ENCODE assay signal across 25 mouse cellular contexts in genomic region chr9:59062409-59062808, GRCm38 (mm10). TPM values are rescaled to one million over a fixed set of nuclear protein-coding genes. Genes with fewer than 3 reads are reported as not detected.
DNase-seq lines count a peak whose midpoint lies in the region; ATAC-seq and TF ChIP-seq lines count a peak whose summit lies in the region.
"Had no signal": no experiment of that assay in that cellular context is flagged by ENCODE, and none has a peak within 500 bp of the region (broad histone marks: within the 10 kb centered on the region; RNA-seq: fewer than 3 reads in every experiment).

No protein-coding gene starts in this region.

- H3K4me1 ChIP-seq in heart, postnatal 0 days (ENCODE audit: control insufficient read depth, insufficient read depth), result peaks cover 34% of the 10 kb centered on the region
- H3K4me1 ChIP-seq in kidney, embryonic 14.5 days (ENCODE audit: control insufficient read depth, insufficient read depth, low read length), result 0 out of 2 replicates have a peak, but pooled peaks cover 4% of the 10 kb centered on the region
- H3K4me1 ChIP-seq in forebrain, postnatal 0 days (ENCODE audit: insufficient read depth), result 0 out of 2 replicates have a peak, but pooled peaks cover 7% of the 10 kb centered on the region

- H3K9me3 ChIP-seq in heart, postnatal 0 days (replicated peaks; ENCODE audit: control insufficient read depth, low read length), result no peaks in the 10 kb centered on the region
- H3K9me3 ChIP-seq in kidney, embryonic 14.5 days (ENCODE audit: control insufficient read depth, low read length), result no peaks in the 10 kb centered on the region
- H3K9me3 ChIP-seq in forebrain, postnatal 0 days (ENCODE audit: low read length), result no peaks in the 10 kb centered on the region
- H3K9me3 ChIP-seq: embryonic facial prominence, embryonic 12.5 days; midbrain, embryonic 12.5 days; neural tube, embryonic 15.5 days; stomach, embryonic 15.5 days had no signal

- no peak overlapping the region for H3K4me2 ChIP-seq in heart, postnatal 0 days (ENCODE audit: low read depth, low read length)
- no peak overlapping the region for H3K4me2 ChIP-seq in kidney, embryonic 14.5 days (replicated peaks; ENCODE audit: low read depth, low read length)
- no peak overlapping the region for H3K4me2 ChIP-seq in forebrain, postnatal 0 days (ENCODE audit: low read depth)
- H3K4me2 ChIP-seq: embryonic facial prominence, embryonic 12.5 days; midbrain, embryonic 12.5 days; neural tube, embryonic 15.5 days; stomach, embryonic 15.5 days had no signal

- no peak for TF ChIP-seq CTCF in heart, postnatal 0 days (IDR thresholded peaks at IDR 0.05; ENCODE audit: low read depth)
- TF ChIP-seq CTCF in forebrain, postnatal 0 days (IDR thresholded peaks at IDR 0.05; ENCODE audit: low read depth), result no peak

- no peaks in the 10 kb centered on the region for H3K36me3 ChIP-seq in heart, postnatal 0 days (replicated peaks; ENCODE audit: control insufficient read depth, insufficient read depth, low read length)
- H3K36me3 ChIP-seq in kidney, embryonic 14.5 days (ENCODE audit: control insufficient read depth, insufficient read depth, low read length), result no peaks in the 10 kb centered on the region
- no peaks in the 10 kb centered on the region for H3K36me3 ChIP-seq in forebrain, postnatal 0 days (ENCODE audit: insufficient read depth)
- H3K36me3 ChIP-seq: embryonic facial prominence, embryonic 12.5 days; midbrain, embryonic 12.5 days; neural tube, embryonic 15.5 days; stomach, embryonic 15.5 days had no signal

- H3K9ac ChIP-seq in heart, postnatal 0 days (replicated peaks; ENCODE audit: low read depth, low read length), result no peak overlapping the region
- no peak overlapping the region for H3K9ac ChIP-seq in kidney, embryonic 14.5 days (ENCODE audit: low read depth, low read length)
- H3K9ac ChIP-seq in forebrain, postnatal 0 days, result no peak overlapping the region
- H3K9ac ChIP-seq: embryonic facial prominence, embryonic 12.5 days; liver, postnatal 0 days; midbrain, embryonic 12.5 days; neural tube, embryonic 15.5 days; stomach, embryonic 15.5 days had no signal

- peak; percentile 96 for ATAC-seq in heart, postnatal 0 days (ENCODE audit: insufficient read depth, low read depth)
- no peak for ATAC-seq in kidney, embryonic 14.5 days (ENCODE audit: low FRiP score, low TSS enrichment)
- ATAC-seq in forebrain, postnatal 0 days, result no peak
- ATAC-seq: forebrain, embryonic 16.5 days; hindbrain, embryonic 16.5 days; liver, postnatal 0 days had no signal

- WGBS in heart, postnatal 0 days, result 22% methylated on average over 4 of the region's 4 CpGs
- 70% methylated on average over 4 of the region's 4 CpGs for WGBS in kidney, embryonic 14.5 days
- WGBS in forebrain, postnatal 0 days, result 77% methylated on average over 4 of the region's 4 CpGs

- no peaks in the 10 kb centered on the region for H3K27me3 ChIP-seq in heart, postnatal 0 days (ENCODE audit: control insufficient read depth, insufficient read depth, low read length)
- H3K27me3 ChIP-seq in kidney, embryonic 14.5 days (ENCODE audit: control insufficient read depth, insufficient read depth, low read length), result no peaks in the 10 kb centered on the region
- H3K27me3 ChIP-seq in forebrain, postnatal 0 days (ENCODE audit: insufficient read depth, low read length), result no peaks in the 10 kb centered on the region
- H3K27me3 ChIP-seq: embryonic facial prominence, embryonic 12.5 days; neural tube, embryonic 15.5 days; stomach, embryonic 15.5 days had no signal

- peak; percentile 98 for TF ChIP-seq EP300 in heart, postnatal 0 days (IDR thresholded peaks at IDR 0.05; ENCODE audit: low read depth)

- DNase-seq in adrenal gland, adult 2 months, result peak; percentile 21
- DNase-seq in adrenal gland, postnatal 10 days, result no peak
- peak; percentile 31 for DNase-seq in ovary, postnatal 36 days (ENCODE audit: low spot score)
- DNase-seq in ovary, postnatal 10 days (ENCODE audit: low spot score), result no peak
- peak; percentile 91 for DNase-seq in heart, postnatal 0 days (ENCODE audit: low spot score)
- DNase-seq in forebrain, postnatal 0 days, result no peak
- DNase-seq in right cerebral cortex, postnatal 25 days, result no peak
- DNase-seq: cerebellum, adult 2 months; kidney, adult 9 months; layer of hippocampus, postnatal 36 days; liver; liver, postnatal 0 days; right cerebral cortex, adult 18-20 months; spleen, adult 18-20 months; thymus, postnatal 25 days had no signal

- peak overlapping the region; percentile 93 for H3K27ac ChIP-seq in heart, postnatal 0 days (ENCODE audit: low read depth)
- no peak overlapping the region for H3K27ac ChIP-seq in kidney, embryonic 14.5 days (ENCODE audit: low read depth, low read length)
- no peak overlapping the region for H3K27ac ChIP-seq in forebrain, postnatal 0 days (ENCODE audit: low read depth, low read length)
- H3K27ac ChIP-seq: embryonic facial prominence, embryonic 12.5 days; gastrocnemius, adult 2 months; macrophage; midbrain, embryonic 12.5 days; neural tube, embryonic 15.5 days; stomach, embryonic 15.5 days had no signal

- H3K4me3 ChIP-seq in heart, postnatal 0 days (ENCODE audit: low read depth, low read length), result no peak overlapping the region
- H3K4me3 ChIP-seq in kidney, embryonic 14.5 days (ENCODE audit: low read length), result no peak overlapping the region
- no peak overlapping the region for H3K4me3 ChIP-seq in forebrain, postnatal 0 days (ENCODE audit: low read depth, low read length)
- H3K4me3 ChIP-seq: embryonic facial prominence, embryonic 12.5 days; gastrocnemius, adult 2 months; midbrain, embryonic 12.5 days; neural tube, embryonic 15.5 days; stomach, embryonic 15.5 days had no signal

RNA-seq across cellular contexts. Expression of gene Neo1, which starts 26.2 kb away (rescaled TPM):
- total RNA-seq in adrenal gland, adult 2 months (2021), result 10 to 100 TPM; 46.6 to 65.6 TPM
- polyA plus RNA-seq in adrenal gland, adult 2 months (2012; rRNA removed), result 24.3 and 26.1 TPM in 2 replicates
- total RNA-seq in adrenal gland, postnatal 10 days (2021), result 10 to 100 TPM; 46.1 to 58.6 TPM
- 62.6 and 79.7 TPM in 2 replicates for total RNA-seq in heart, postnatal 0 days (2014; rRNA removed; ENCODE audit: low replicate concordance)
- 16.5 and 18.5 TPM in 2 replicates for polyA plus RNA-seq in heart, postnatal 0 days (2015; fragmentation: Nextera tagmentation; extraction: Ambion mirVana)
- polyA plus RNA-seq in kidney, embryonic 14.5 days (2014; fragmentation: Nextera tagmentation; extraction: Ambion mirVana), result 26.4 and 49.6 TPM in 2 replicates
- total RNA-seq in forebrain, postnatal 0 days (2014; rRNA removed), result 177 and 237 TPM in 2 replicates
- 36.2 and 50.4 TPM in 2 replicates for polyA plus RNA-seq in forebrain, postnatal 0 days (2015; fragmentation: Nextera tagmentation; extraction: Ambion mirVana)
- total RNA-seq: granulocyte monocyte progenitor cell, adult 5-6 weeks had no signal

Comparison
In these comparisons a context has a peak if more than half of its experiments do, and no peak if none do; other contexts are left out.
1. DNase-seq: peak in adrenal gland, adult 2 months (single experiment), ovary, postnatal 36 days (single experiment) and heart, postnatal 0 days (single experiment); none in adrenal gland, postnatal 10 days (single experiment), ovary, postnatal 10 days (single experiment), forebrain, postnatal 0 days (single experiment) and right cerebral cortex, postnatal 25 days (single experiment).